Mouse (Mus musculus) MEL (cell line): ENCODE data around the gene Ccdc163.

Experiments
- CTCF ChIP-seq, 3 experiments: IDR thresholded peaks in 2 of 3; conservative IDR thresholded peaks in 1 of 3; 2 replicates each; pipeline ENCODE4 v1.5.1; 2011 to 2012; ENCODE audit warnings: low read length in 3 of 3, low read depth in 2 of 3, mild to moderate bottlenecking in 2 of 3, improper control_type of control experiment in 1 of 3, inconsistent platforms in 1 of 3, mixed read lengths in 1 of 3, moderate library complexity in 1 of 3; ENCODE audit not compliant: control insufficient read depth in 1 of 3, insufficient read depth in 1 of 3, poor library complexity in 1 of 3, severe bottlenecking in 1 of 3
- KAT2A ChIP-seq: conservative IDR thresholded peaks from 2 replicates; pipeline ENCODE4 v1.6.1; 2012; ENCODE audit warnings: low read depth, low read length, improper control_type of control experiment, inconsistent platforms
- POLR2A ChIP-seq, 2 experiments: IDR thresholded peaks; 2 replicates each; pipeline ENCODE4 v1.6.1; 2011 to 2012; ENCODE audit warnings: low read length in 2 of 2, mild to moderate bottlenecking in 2 of 2, control low read depth in 1 of 2, improper control_type of control experiment in 1 of 2, low read depth in 1 of 2, moderate library complexity in 1 of 2; ENCODE audit not compliant: control insufficient read depth in 1 of 2, insufficient read depth in 1 of 2, poor library complexity in 1 of 2
- UBTF ChIP-seq: IDR thresholded peaks from 2 replicates; pipeline ENCODE4 v1.6.1; 2012; ENCODE audit warnings: low read depth, mild to moderate bottlenecking, inconsistent platforms, low read length, improper control_type of control experiment, moderate library complexity, borderline replicate concordance; ENCODE audit not compliant: insufficient read depth

- no peak for TF ChIP-seq CTCF (IDR thresholded peaks at IDR 0.05 in 2 of 3, conservative IDR thresholded peaks at IDR 0.05 in 1 of 3; ENCODE audit: control insufficient read depth in 1 of 3, insufficient read depth in 1 of 3, low read depth in 2 of 3, low read length in 3 of 3, poor library complexity in 1 of 3, severe bottlenecking in 1 of 3)
- TF ChIP-seq POLR2A (IDR thresholded peaks at IDR 0.05; ENCODE audit: control insufficient read depth in 1 of 2, insufficient read depth in 1 of 2, low read depth in 1 of 2, low read length in 2 of 2, poor library complexity in 1 of 2), result no peak
- TF ChIP-seq KAT2A, result no peak
- no peak for TF ChIP-seq UBTF
Measured at GRCm38 (mm10) chr4:116780541-116780940, 72.2 kb downstream of the Ccdc163 start.
